Mouse (Mus musculus) heart, adult 2 months (tissue): ENCODE measurements around the gene Glud1.

Experiments
- CTCF ChIP-seq: fragments of 200-600 bp; IDR thresholded peaks from 2 replicates; pipeline ENCODE4 v1.8.1; 2022; ENCODE audit warnings: antibody characterized with exemption, mild to moderate bottlenecking, moderate library complexity
- POLR2A ChIP-seq: fragments of 200-500 bp; IDR thresholded peaks from 2 replicates; pipeline ENCODE4 v1.6.1; 2011; ENCODE audit warnings: mild to moderate bottlenecking, low read depth, low read length, control low read depth; ENCODE audit not compliant: insufficient read depth

DNA sequence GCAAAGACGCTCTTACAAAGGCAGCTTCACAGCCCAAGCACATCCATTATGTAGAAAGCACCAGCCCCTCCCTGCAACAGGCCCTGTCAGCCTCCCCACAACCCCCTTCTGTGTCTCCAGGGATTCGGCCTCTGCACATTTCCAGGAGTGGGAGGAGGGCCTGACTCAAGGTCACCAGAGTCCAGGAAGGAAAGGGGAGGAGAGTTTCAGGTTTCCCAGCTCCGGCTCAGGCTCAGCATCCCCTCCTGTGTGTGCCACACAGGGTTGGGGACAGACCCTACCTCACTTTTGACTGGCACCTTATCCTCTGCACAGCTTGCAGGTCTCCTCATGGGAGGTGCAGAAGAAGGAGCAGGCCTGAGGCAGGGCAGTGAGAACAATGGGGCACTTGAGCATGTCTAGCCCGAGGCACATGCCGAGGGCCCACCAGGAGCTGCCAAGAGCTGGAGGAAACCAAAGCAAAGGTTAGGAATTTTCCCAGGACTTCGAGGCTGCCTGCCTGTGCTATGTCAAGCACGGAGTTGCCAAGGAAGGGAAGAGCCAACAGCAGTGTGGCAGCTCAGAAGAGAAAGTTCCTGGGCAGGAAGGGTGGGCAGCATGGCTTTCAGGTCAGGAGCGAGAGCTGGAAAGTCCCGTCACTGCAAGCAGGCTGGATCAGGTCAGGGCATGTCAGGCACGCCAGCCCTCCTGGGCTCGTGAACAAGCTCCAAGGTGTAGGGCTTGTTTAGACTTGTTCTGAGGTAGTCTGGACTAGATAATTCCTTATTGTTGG lies 68.2 kb downstream of the Glud1 start:
- TF ChIP-seq CTCF (no peak), POLR2A (peak; percentile 63)
